Mouse (Mus musculus) embryonic stem cell, embryonic (primary cell): ENCODE results near the gene Vmn2r101.

Source experiments
- CTCF ChIA-PET, 4 experiments: fragments of 300-600 bp in 2 of 4; fragments of 350-600 bp in 2 of 4; sonication (Branson Sonifier 250); formaldehyde crosslinking; loops; one replicate each; lab custom pipeline; 2022; ENCODE audit warnings: inconsistent platforms in 2 of 4; lab: Charles Lee
- POLR2A ChIA-PET, 4 experiments: fragments of 300-600 bp in 2 of 4; fragments of 350-600 bp in 2 of 4; sonication (Branson Sonifier 250); formaldehyde crosslinking; loops; one replicate each; lab custom pipeline; 2022; ENCODE audit warnings: antibody characterized with exemption in 4 of 4, inconsistent platforms in 1 of 4; lab: Charles Lee

Gene Vmn2r101

DNA sequence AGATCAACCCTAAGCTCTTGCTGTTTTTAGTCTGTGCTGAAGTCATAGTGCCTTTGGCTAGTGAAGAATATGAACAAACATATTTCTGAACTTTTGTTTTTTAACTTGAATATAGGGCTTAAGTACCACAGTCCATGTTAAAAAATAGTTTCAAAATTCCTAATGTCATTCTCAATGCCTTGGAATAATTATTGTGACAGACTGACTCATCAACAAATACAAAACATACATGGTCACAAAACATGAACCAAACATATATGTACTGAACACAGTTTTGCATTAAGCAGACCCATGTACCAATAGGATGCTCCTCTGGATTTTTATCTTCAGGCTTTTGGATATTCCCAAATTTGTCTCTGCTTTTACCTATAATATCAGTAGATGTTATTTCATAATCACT lies at the start of gene Vmn2r101:
Vmn2r101 (plus strand) TSS at position 301 of the 400 bp plus-strand sequence.
- POLR2A ChIA-PET: no interaction called here
- CTCF ChIA-PET: no interaction called here

DNA sequence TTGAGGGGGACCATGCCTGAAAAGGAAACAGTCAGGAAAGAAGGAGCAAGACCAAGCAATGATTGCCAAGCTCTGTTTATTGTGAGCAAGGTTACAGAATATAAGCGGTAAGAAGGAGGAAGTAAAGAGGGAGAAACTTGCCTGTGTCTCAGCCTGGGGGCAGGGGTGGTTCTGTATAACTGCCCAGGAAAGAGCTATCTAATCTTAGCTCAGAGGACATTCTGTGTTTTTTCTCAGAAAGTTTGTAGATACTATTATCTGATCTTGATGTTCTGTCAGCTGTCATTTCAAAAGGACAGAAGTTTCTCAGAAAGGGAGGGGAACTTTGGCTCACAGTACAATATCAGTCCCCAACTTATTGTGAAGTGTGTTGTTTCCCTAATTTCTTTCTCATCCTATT lies 52.3 kb downstream of the Vmn2r101 start:
- ChIA-PET POLR2A (no interaction called here), CTCF (no interaction called here)

GRCm38 (mm10) chr17:19658447-19658846 lies 81.4 kb downstream of the Vmn2r101 start:
- ChIA-PET POLR2A (no interaction called here), CTCF (no interaction called here)

DNA sequence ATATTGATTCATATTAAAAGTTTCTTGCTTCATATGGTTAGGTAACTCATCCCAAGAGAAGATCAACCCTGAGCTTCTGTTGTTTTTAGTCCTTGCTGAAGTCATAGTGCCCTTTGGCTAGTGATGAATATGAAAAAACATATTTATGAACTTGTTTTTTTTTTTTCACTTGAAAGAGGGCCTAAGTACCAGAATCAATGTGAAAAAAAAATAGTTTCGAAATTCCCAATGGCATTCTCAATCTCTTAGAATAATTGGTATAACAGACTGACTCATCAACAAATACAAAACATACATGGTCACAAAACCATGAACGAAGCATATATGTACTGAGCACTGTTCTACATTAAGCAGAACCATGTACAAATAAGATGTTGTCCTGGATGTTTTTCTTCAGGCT lies 83.0 kb downstream of the Vmn2r101 start, which contains the start of gene Vmn2r102:
Vmn2r102 (plus strand) TSS at position 301 of the 400 bp plus-strand sequence.
- ChIA-PET POLR2A (no interaction called here), CTCF (no interaction called here)
